Mouse (Mus musculus): ENCODE measurements around the gene Kcnj6. TPM values are rescaled to one million over a fixed set of nuclear protein-coding genes. Genes with fewer than 3 reads are reported as not detected.
A peak's percentile ranks its signal among the peaks of the same experiment; 100 is the strongest.
"Not testable (repeated sequence)": the region's sequence is repeated elsewhere in the genome, so short reads cannot be mapped to it uniquely, and the experiment has no call there.

The Kcnj6 gene
- polyA plus RNA-seq, 1 experiment from 2014 or later, result not detected

DNA sequence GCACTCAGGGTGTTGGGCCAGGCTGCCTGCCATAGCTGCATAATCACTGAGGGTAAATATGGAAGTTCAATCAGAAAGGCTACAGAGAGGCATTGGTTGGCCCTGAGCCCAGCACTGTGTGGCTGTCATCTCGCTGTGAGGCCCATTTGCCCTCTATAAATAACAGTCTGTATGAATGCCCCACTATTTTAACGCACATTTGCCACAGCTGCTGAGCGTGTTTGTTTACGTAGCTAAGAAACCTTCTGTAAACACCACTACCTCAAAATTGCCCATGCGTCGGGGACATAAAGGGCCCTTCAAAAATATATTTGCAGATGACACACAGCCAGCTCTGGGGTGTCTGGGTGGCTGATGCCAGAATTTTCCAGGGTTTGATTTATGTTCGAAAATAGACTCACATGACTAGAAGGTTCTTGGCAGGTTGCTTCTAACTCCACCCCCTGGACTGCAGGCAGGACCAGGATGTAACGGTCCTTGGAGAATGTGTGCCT lies 170.4 kb downstream of the Kcnj6 start:
- Histone ChIP-seq H3K4me3 (ENCODE audit: low read depth, low read length) (no peak overlapping the region), H3K4me2 (ENCODE audit: low read depth, low read length) (no peak overlapping the region), H3K9me3 (ENCODE audit: control insufficient read depth, low read length) (0 out of 2 replicates have a peak, but pooled peaks cover 3% of the 10 kb centered on the region), H3K27ac (replicated peaks; ENCODE audit: low read depth, low read length) (peak overlapping the region; percentile 72; the same call in 1 of the 2 replicates), H3K4me1 (ENCODE audit: control insufficient read depth, insufficient read depth, low read length) (peaks cover 11% of the 10 kb centered on the region), H3K36me3 (ENCODE audit: control insufficient read depth, insufficient read depth, low read length) (no peaks in the 10 kb centered on the region), H3K9ac (ENCODE audit: low read depth, low read length) (no peak overlapping the region), H3K27me3 (replicated peaks; ENCODE audit: control insufficient read depth, insufficient read depth, low read length) (no peaks in the 10 kb centered on the region)
- 40% methylated on average over 8 of the region's 8 CpGs for WGBS
- ATAC-seq (ENCODE audit: low read depth) (peak; percentile 90), DNase-seq (ENCODE audit: low spot score) (peak; percentile 82)

DNA sequence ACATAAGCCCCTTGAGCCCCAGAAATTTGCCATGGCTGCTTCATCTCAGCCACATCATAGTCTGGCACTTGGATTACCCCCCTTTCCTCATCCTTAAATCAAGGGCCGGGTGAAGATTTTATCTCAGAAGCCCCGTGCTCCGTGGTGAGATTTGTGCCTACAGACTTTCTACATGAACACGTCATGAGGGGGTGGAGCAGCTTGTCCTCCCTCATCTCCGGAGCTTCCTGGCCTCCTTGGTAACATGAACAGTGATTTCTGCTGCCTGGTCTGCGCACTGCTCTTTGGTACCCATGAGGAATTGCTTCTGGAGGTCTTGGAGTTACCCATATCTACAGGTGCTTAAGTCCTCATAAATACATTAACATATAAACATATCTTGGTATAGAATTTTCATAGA lies 172.2 kb downstream of the Kcnj6 start:
- H3K27ac ChIP-seq (replicated peaks; ENCODE audit: low read depth, low read length), result no peak overlapping the region
- DNase-seq (ENCODE audit: low spot score) (no peak), ATAC-seq (ENCODE audit: low read depth) (no peak)
- no peaks in the 10 kb centered on the region for H3K36me3 ChIP-seq (ENCODE audit: control insufficient read depth, insufficient read depth, low read length)
- no peak overlapping the region for H3K9ac ChIP-seq (ENCODE audit: low read depth, low read length)
- H3K4me1 ChIP-seq (ENCODE audit: control insufficient read depth, insufficient read depth, low read length), result peaks cover 11% of the 10 kb centered on the region
- H3K9me3 ChIP-seq (ENCODE audit: control insufficient read depth, low read length), result no peaks in the 10 kb centered on the region
- 65% methylated on average over 6 of the region's 6 CpGs for WGBS
- no peak overlapping the region for H3K4me3 ChIP-seq (ENCODE audit: low read depth, low read length)
- no peaks in the 10 kb centered on the region for H3K27me3 ChIP-seq (replicated peaks; ENCODE audit: control insufficient read depth, insufficient read depth, low read length)
- no peak overlapping the region for H3K4me2 ChIP-seq (ENCODE audit: low read depth, low read length)

DNA sequence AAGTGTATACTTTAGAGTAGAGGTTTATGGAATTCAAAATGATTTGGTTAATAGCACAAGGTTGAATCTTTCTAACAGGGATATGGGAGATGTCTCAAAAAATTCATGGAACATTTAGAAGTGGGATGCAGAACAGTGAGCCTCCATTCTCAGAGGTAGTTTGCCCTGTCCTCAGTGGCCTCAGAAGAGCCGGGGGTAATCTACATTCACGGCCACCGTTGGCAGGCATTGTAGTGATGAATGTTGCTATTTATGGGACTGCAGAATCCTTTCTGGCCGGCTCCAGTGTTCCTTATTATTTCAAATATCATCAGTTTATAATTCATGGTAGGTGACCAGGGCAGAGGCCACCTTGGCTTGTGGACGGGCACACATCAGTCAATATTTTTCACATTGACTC lies 174.9 kb downstream of the Kcnj6 start:
- Histone ChIP-seq H3K9me3 (ENCODE audit: control insufficient read depth, low read length) (no peaks in the 10 kb centered on the region), H3K27me3 (replicated peaks; ENCODE audit: control insufficient read depth, insufficient read depth, low read length) (no peaks in the 10 kb centered on the region), H3K4me2 (ENCODE audit: low read depth, low read length) (no peak overlapping the region), H3K27ac (replicated peaks; ENCODE audit: low read depth, low read length) (no peak overlapping the region), H3K9ac (ENCODE audit: low read depth, low read length) (no peak overlapping the region), H3K4me1 (ENCODE audit: control insufficient read depth, insufficient read depth, low read length) (peaks cover 11% of the 10 kb centered on the region), H3K36me3 (ENCODE audit: control insufficient read depth, insufficient read depth, low read length) (no peaks in the 10 kb centered on the region), H3K4me3 (ENCODE audit: low read depth, low read length) (no peak overlapping the region)
- WGBS, result 67% methylated on average over 5 of the region's 5 CpGs
- no peak for DNase-seq (ENCODE audit: low spot score)
- no peak for ATAC-seq (ENCODE audit: low read depth)

DNA sequence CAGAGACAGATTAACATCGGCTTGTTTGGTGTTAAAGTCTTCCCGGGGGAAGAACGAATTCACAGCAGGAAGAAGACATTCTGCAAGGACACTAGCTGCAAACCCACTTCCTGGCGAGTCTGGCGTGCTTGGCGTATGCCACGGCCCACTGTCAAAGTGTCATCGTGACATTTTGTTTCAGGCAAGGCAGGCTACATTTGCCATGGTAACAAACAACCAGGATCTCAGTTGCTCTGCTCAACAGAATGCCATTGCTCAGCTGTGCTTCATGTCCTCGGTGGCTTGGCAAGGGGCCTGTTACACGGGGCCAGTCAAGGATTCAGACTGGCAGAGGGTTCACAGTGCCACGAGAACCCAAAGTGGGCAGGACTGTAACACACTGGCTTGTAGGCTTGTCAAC lies 175.9 kb downstream of the Kcnj6 start:
- H3K9ac ChIP-seq (ENCODE audit: low read depth, low read length), result no peak overlapping the region
- H3K9me3 ChIP-seq (ENCODE audit: control insufficient read depth, low read length), result no peaks in the 10 kb centered on the region
- no peaks in the 10 kb centered on the region for H3K36me3 ChIP-seq (ENCODE audit: control insufficient read depth, insufficient read depth, low read length)
- no peak overlapping the region for H3K4me3 ChIP-seq (ENCODE audit: low read depth, low read length)
- H3K27ac ChIP-seq (replicated peaks; ENCODE audit: low read depth, low read length), result no peak overlapping the region
- WGBS, result 85% methylated on average over 11 of the region's 11 CpGs
- H3K4me1 ChIP-seq (ENCODE audit: control insufficient read depth, insufficient read depth, low read length), result peaks cover 6% of the 10 kb centered on the region
- no peak for ATAC-seq (ENCODE audit: low read depth)
- no peak for DNase-seq (ENCODE audit: low spot score)
- H3K27me3 ChIP-seq (replicated peaks; ENCODE audit: control insufficient read depth, insufficient read depth, low read length), result no peaks in the 10 kb centered on the region
- H3K4me2 ChIP-seq (ENCODE audit: low read depth, low read length), result no peak overlapping the region

DNA sequence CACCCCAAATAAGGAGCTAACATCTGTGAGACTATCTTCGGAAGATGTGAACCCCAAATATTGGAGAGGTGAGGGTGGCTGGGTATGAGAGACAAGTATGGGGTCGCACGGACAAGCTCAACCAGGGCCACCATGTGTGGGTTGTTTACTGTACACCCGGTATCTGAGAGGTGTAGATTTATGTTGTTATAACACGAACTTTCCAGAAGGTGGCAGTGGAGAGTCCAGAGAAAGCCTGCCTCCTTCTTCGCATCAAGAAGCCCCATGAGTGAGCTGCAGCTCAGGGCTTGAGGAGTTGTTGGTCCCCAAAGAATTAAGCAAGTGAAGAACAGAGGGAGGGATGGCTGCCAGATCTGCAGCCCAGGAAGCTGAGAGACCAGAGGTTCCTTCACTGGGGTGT lies 181.1 kb downstream of the Kcnj6 start:
- H3K36me3 ChIP-seq (ENCODE audit: control insufficient read depth, insufficient read depth, low read length), result no peaks in the 10 kb centered on the region
- peaks cover 25% of the 10 kb centered on the region for H3K9me3 ChIP-seq (ENCODE audit: control insufficient read depth, low read length)
- H3K27ac ChIP-seq (replicated peaks; ENCODE audit: low read depth, low read length), result no peak overlapping the region
- ATAC-seq (ENCODE audit: low read depth), result no peak
- no peak overlapping the region for H3K9ac ChIP-seq (ENCODE audit: low read depth, low read length)
- 15% methylated on average over 6 of the region's 6 CpGs for WGBS
- DNase-seq (ENCODE audit: low spot score), result peak; percentile 53
- H3K27me3 ChIP-seq (replicated peaks; ENCODE audit: control insufficient read depth, insufficient read depth, low read length), result no peaks in the 10 kb centered on the region
- H3K4me2 ChIP-seq (ENCODE audit: low read depth, low read length), result no peak overlapping the region
- H3K4me3 ChIP-seq (ENCODE audit: low read depth, low read length), result no peak overlapping the region
- no peaks in the 10 kb centered on the region for H3K4me1 ChIP-seq (ENCODE audit: control insufficient read depth, insufficient read depth, low read length)

DNA sequence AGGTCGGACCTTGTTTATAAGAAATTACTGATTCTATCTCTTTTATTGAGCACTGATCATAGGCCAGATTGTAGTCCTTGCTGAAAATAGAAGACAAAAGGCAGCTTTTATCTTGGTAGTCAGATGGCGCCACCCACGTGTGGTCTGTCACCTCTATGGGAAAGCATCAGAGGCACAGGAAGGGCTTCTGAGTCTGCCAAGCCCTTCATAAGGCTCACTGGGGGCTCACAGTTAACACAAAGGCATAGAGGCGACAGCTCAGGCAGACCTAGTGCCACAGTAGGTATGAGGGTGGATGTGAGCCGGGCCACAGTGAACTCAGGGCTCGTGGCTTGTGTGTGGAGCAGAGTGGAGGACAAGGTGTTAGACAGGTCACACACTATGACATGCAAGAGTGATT lies 181.6 kb downstream of the Kcnj6 start:
- Histone ChIP-seq H3K36me3 (ENCODE audit: control insufficient read depth, insufficient read depth, low read length) (no peaks in the 10 kb centered on the region), H3K27me3 (replicated peaks; ENCODE audit: control insufficient read depth, insufficient read depth, low read length) (no peaks in the 10 kb centered on the region), H3K27ac (replicated peaks; ENCODE audit: low read depth, low read length) (no peak overlapping the region), H3K4me3 (ENCODE audit: low read depth, low read length) (no peak overlapping the region), H3K9me3 (ENCODE audit: control insufficient read depth, low read length) (peaks cover 26% of the 10 kb centered on the region), H3K4me2 (ENCODE audit: low read depth, low read length) (no peak overlapping the region), H3K9ac (ENCODE audit: low read depth, low read length) (no peak overlapping the region), H3K4me1 (ENCODE audit: control insufficient read depth, insufficient read depth, low read length) (no peaks in the 10 kb centered on the region)
- WGBS, result 81% methylated on average over 6 of the region's 6 CpGs
- no peak for ATAC-seq (ENCODE audit: low read depth)
- no peak for DNase-seq (ENCODE audit: low spot score)

DNA sequence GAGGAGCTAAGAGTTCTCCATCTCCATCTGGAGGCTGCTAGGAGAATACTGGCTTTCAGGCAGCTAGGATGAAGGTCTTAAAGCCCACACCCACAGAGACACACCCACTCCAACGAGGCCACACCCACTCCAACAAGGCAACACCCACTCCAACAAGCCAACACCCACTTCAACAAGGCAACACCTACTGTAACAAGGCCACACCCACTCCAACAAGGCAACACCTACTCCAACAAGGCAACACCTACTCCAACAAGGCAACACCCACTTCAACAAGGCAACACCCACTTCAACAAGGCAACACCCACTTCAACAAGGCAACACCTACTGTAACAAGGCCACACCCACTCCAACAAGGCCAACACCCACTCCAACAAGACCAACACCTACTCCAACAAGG lies 188.2 kb downstream of the Kcnj6 start:
- not testable (repeated sequence) for H3K4me3 ChIP-seq (ENCODE audit: low read depth, low read length); H3K4me2 ChIP-seq (ENCODE audit: low read depth, low read length); H3K27ac ChIP-seq (replicated peaks; ENCODE audit: low read depth, low read length); DNase-seq (ENCODE audit: low spot score); H3K4me1 ChIP-seq (ENCODE audit: control insufficient read depth, insufficient read depth, low read length); ATAC-seq (ENCODE audit: low read depth); H3K27me3 ChIP-seq (replicated peaks; ENCODE audit: control insufficient read depth, insufficient read depth, low read length); H3K36me3 ChIP-seq (ENCODE audit: control insufficient read depth, insufficient read depth, low read length); H3K9ac ChIP-seq (ENCODE audit: low read depth, low read length)
- H3K9me3 ChIP-seq (ENCODE audit: control insufficient read depth, low read length), result peaks cover 24% of the 10 kb centered on the region
- WGBS, result 14% methylated on average over 1 of the region's 1 CpGs

DNA sequence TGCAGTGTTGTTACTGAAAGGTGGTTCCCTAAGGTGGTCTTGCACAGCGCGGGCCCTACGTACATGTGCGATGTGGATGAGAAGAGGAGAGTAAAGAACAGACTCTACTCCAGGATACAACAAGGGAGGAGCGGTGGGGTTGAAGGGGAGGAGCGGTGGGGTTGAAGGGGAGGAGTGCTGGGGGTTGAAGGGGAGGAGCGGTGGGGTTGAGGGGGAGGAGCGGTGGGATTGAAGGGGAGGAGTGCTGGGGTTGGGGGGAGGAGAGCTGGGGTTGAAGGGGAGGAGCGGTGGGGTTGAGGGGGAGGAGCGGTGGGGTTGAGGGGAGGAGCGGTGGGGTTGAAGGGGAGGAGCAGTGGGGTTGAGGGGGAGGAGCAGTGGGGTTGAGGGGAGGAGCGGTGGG lies 199.3 kb downstream of the Kcnj6 start:
- no peak for DNase-seq (ENCODE audit: low spot score)
- Histone ChIP-seq H3K27me3 (replicated peaks; ENCODE audit: control insufficient read depth, insufficient read depth, low read length) (no peaks in the 10 kb centered on the region), H3K4me1 (ENCODE audit: control insufficient read depth, insufficient read depth, low read length) (no peaks in the 10 kb centered on the region), H3K9ac (ENCODE audit: low read depth, low read length) (no peak overlapping the region), H3K4me2 (ENCODE audit: low read depth, low read length) (no peak overlapping the region), H3K4me3 (ENCODE audit: low read depth, low read length) (no peak overlapping the region), H3K27ac (replicated peaks; ENCODE audit: low read depth, low read length) (no peak overlapping the region), H3K9me3 (ENCODE audit: control insufficient read depth, low read length) (no peaks in the 10 kb centered on the region), H3K36me3 (ENCODE audit: control insufficient read depth, insufficient read depth, low read length) (no peaks in the 10 kb centered on the region)
- no peak for ATAC-seq (ENCODE audit: low read depth)
- 92% methylated on average over 10 of the region's 12 CpGs for WGBS

DNA sequence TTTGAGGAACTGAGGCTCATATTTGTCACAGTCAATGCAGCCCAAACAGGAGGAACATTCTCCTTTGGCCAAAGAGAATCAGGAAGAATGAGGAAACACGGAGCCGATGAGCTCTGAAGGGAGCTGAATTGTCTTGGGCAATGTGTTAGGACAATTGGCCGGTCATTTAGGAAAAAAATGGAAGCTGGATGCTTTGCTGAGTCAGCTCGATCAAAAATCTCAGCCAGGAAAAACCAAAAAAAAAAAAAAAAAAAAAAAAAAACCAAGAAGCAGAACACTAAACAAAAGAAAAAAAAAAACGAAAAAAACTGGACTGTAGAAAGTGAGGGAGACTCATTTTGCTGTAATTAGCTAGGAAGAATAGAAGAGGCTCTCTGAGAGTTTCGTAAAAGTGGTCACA lies 200.1 kb downstream of the Kcnj6 start:
- H3K4me1 ChIP-seq (ENCODE audit: control insufficient read depth, insufficient read depth, low read length), result no peaks in the 10 kb centered on the region
- no peaks in the 10 kb centered on the region for H3K36me3 ChIP-seq (ENCODE audit: control insufficient read depth, insufficient read depth, low read length)
- no peak overlapping the region for H3K27ac ChIP-seq (replicated peaks; ENCODE audit: low read depth, low read length)
- no peaks in the 10 kb centered on the region for H3K9me3 ChIP-seq (ENCODE audit: control insufficient read depth, low read length)
- no peak overlapping the region for H3K9ac ChIP-seq (ENCODE audit: low read depth, low read length)
- H3K4me2 ChIP-seq (ENCODE audit: low read depth, low read length), result no peak overlapping the region
- no peaks in the 10 kb centered on the region for H3K27me3 ChIP-seq (replicated peaks; ENCODE audit: control insufficient read depth, insufficient read depth, low read length)
- ATAC-seq (ENCODE audit: low read depth), result no peak
- DNase-seq (ENCODE audit: low spot score), result no peak
- H3K4me3 ChIP-seq (ENCODE audit: low read depth, low read length), result no peak overlapping the region
- 78% methylated on average over 6 of the region's 6 CpGs for WGBS

Measured in embryonic facial prominence, embryonic 14.5 days (tissue).